Mouse (Mus musculus): Measurements from ENCODE around the gene Fcgr2b. TPM values are rescaled to one million over a fixed set of nuclear protein-coding genes. Genes with fewer than 3 reads are reported as not detected.

Gene Fcgr2b
- polyA plus RNA-seq, 1 experiment = 2.4 TPM

DNA sequence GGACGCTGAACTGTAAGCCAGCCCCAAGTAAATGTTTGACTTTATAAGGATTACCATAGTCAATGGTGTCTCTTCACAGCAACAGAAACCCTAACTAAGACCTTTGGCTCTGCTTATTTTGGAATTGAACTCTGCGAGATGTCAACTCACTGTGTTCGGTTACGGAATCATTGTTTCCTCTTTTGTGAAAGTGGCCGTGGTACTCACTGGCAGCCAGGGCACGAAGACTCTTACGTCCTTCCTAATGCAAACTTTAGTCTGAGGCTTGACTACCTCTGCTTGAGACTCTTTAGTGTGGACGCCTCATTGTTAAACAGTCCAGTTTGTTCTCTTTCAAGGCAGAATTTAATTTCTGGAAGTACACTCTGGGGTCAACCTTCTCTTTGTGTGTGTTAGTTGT, 57.0 kb downstream of the Fcgr2b start:
- Histone ChIP-seq H3K27me3 (ENCODE audit: control insufficient read depth, insufficient read depth, low read length) (no peaks in the 10 kb centered on the region), H3K4me1 (ENCODE audit: control insufficient read depth, insufficient read depth, low read length) (no peaks in the 10 kb centered on the region), H3K4me3 (replicated peaks; ENCODE audit: insufficient read depth, low read depth, low read length) (no peak overlapping the region), H3K27ac (ENCODE audit: insufficient read depth, low read length) (no peak overlapping the region)
- DNase-seq = no peak
- WGBS = 92% methylated on average over 8 of the region's 8 CpGs
- TF ChIP-seq POLR2A (IDR thresholded peaks at IDR 0.05; ENCODE audit: borderline replicate concordance, insufficient read depth, low read length) (no peak), CTCF (IDR thresholded peaks at IDR 0.05; ENCODE audit: borderline replicate concordance, insufficient read depth, low read depth, low read length) (no peak)

DNA sequence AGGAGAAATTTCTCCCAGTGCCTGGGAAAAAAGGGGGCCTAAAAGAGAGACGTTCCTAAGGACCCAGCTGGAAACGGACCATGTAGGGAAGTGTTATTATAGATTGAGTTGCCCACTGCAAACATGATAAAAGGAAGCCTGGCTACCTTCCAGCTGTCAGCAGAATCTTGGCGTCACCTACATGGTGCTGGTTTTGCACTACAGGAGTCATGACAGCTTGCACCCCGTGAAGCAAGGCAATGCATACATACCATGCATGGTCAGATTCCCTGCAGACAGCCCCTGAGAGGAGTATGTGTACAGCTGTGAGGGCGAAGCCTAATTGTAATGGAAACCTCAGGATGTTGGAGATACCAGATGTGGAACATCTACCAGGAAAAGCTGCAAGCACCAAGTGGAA, 60.7 kb downstream of the Fcgr2b start:
- no peak for DNase-seq
- TF ChIP-seq POLR2A (IDR thresholded peaks at IDR 0.05; ENCODE audit: borderline replicate concordance, insufficient read depth, low read length) = no peak
- no peak for TF ChIP-seq CTCF (IDR thresholded peaks at IDR 0.05; ENCODE audit: borderline replicate concordance, insufficient read depth, low read depth, low read length)
- WGBS = 20% methylated on average over 5 of the region's 5 CpGs
- Histone ChIP-seq H3K4me1 (ENCODE audit: control insufficient read depth, insufficient read depth, low read length) (no peaks in the 10 kb centered on the region), H3K27ac (ENCODE audit: insufficient read depth, low read length) (no peak overlapping the region), H3K4me3 (replicated peaks; ENCODE audit: insufficient read depth, low read depth, low read length) (no peak overlapping the region), H3K27me3 (ENCODE audit: control insufficient read depth, insufficient read depth, low read length) (no peaks in the 10 kb centered on the region)

GRCm38 (mm10) chr1:170912891-170913615, 63.3 kb downstream of the Fcgr2b start, which contains the start of gene Fcrlb:
Gene Fcrlb (minus strand): TSS chr1:170912941.
- DNase-seq = no peak
- no peak for TF ChIP-seq CTCF (IDR thresholded peaks at IDR 0.05; ENCODE audit: borderline replicate concordance, insufficient read depth, low read depth, low read length)
- TF ChIP-seq POLR2A (IDR thresholded peaks at IDR 0.05; ENCODE audit: borderline replicate concordance, insufficient read depth, low read length) = no peak
- WGBS = 69% methylated on average over 5 of the region's 5 CpGs
- Histone ChIP-seq H3K27me3 (ENCODE audit: control insufficient read depth, insufficient read depth, low read length) (no peaks in the 10 kb centered on the region), H3K4me3 (replicated peaks; ENCODE audit: insufficient read depth, low read depth, low read length) (no peak within 1 kb of the TSS), H3K27ac (ENCODE audit: insufficient read depth, low read length) (no peak within 1 kb of the TSS), H3K4me1 (ENCODE audit: control insufficient read depth, insufficient read depth, low read length) (no peaks in the 10 kb centered on the region)

- no peak for DNase-seq
- no peaks in the 10 kb centered on the region for H3K4me1 ChIP-seq (ENCODE audit: control insufficient read depth, insufficient read depth, low read length)
- no peak overlapping the region for H3K27ac ChIP-seq (ENCODE audit: insufficient read depth, low read length)
- no peaks in the 10 kb centered on the region for H3K27me3 ChIP-seq (ENCODE audit: control insufficient read depth, insufficient read depth, low read length)
- WGBS = 78% methylated on average over 11 of the region's 11 CpGs
- TF ChIP-seq POLR2A (IDR thresholded peaks at IDR 0.05; ENCODE audit: borderline replicate concordance, insufficient read depth, low read length) = no peak
- no peak for TF ChIP-seq CTCF (IDR thresholded peaks at IDR 0.05; ENCODE audit: borderline replicate concordance, insufficient read depth, low read depth, low read length)
- no peak overlapping the region for H3K4me3 ChIP-seq (replicated peaks; ENCODE audit: insufficient read depth, low read depth, low read length)
Observed at GRCm38 (mm10) chr1:170911907-170912660, 64.3 kb downstream of the Fcgr2b start.

Other genes starting within 250 kb of the Fcgr2b start
- gene Atf6, start 108.8 kb downstream of the Fcgr2b start, polyA plus RNA-seq (2012; rRNA removed) = 19.1 and 20.6 TPM in 2 replicates
- gene Gm26620, start 91.5 kb downstream of the Fcgr2b start, polyA plus RNA-seq (2012; rRNA removed) = 0.93 and 1.2 TPM in 2 replicates
- 32.4 and 33.4 TPM in 2 replicates for gene Dusp12, start 91.0 kb downstream of the Fcgr2b start, polyA plus RNA-seq (2012; rRNA removed)
- 1.6 and 1.9 TPM in 2 replicates for gene Fcrlb, start 63.6 kb downstream of the Fcgr2b start, polyA plus RNA-seq (2012; rRNA removed)
- gene Fcrla, start 49.0 kb downstream of the Fcgr2b start, polyA plus RNA-seq (2012; rRNA removed) = 0.19 and 0.23 TPM in 2 replicates
- gene Fcgr4, start 42.4 kb upstream of the Fcgr2b start, polyA plus RNA-seq (2012; rRNA removed) = 0.18 and 0.22 TPM in 2 replicates
- 5.2 and 6.0 TPM in 2 replicates for gene Fcgr3, start 88.4 kb upstream of the Fcgr2b start, polyA plus RNA-seq (2012; rRNA removed)
- gene Cfap126, start 137.4 kb upstream of the Fcgr2b start, polyA plus RNA-seq (2012; rRNA removed) = 5.6 and 8.0 TPM in 2 replicates
- 302 and 305 TPM in 2 replicates for gene Sdhc, start 174.1 kb upstream of the Fcgr2b start, polyA plus RNA-seq (2012; rRNA removed)
- 0.16 and 0.34 TPM in 2 replicates for gene Mpz, start 174.2 kb upstream of the Fcgr2b start, polyA plus RNA-seq (2012; rRNA removed)
- 195 and 252 TPM in 2 replicates for gene Pcp4l1, start 219.7 kb upstream of the Fcgr2b start, polyA plus RNA-seq (2012; rRNA removed)
- gene Nr1i3, start 237.4 kb upstream of the Fcgr2b start, polyA plus RNA-seq (2012; rRNA removed) = 0.19 and 0.23 TPM in 2 replicates
- 85.5 and 92.7 TPM in 2 replicates for gene Tomm40l, start 246.0 kb upstream of the Fcgr2b start, polyA plus RNA-seq (2012; rRNA removed)
- 4.1 and 6.3 TPM in 2 replicates for gene Apoa2, start 248.5 kb upstream of the Fcgr2b start, polyA plus RNA-seq (2012; rRNA removed)